Mouse (Mus musculus): ENCODE data around the gene Slc10a7. TPM values are rescaled to one million over a fixed set of nuclear protein-coding genes. Genes with fewer than 3 reads are reported as not detected.

Slc10a7 gene
- 3.9 TPM for polyA plus RNA-seq (2015; fragmentation: Illumina TruSeq; extraction: RNeasy Lipid Tissue Mini Kit (QIAGEN cat#74804); ENCODE audit: low read depth, low replicate concordance)

GRCm38 (mm10) chr8:78509273-78510031 is at the start of gene Slc10a7:
Gene Slc10a7 (plus strand): TSS chr8:78509346.

GRCm38 (mm10) chr8:78508719-78509272 is 350 bp upstream of the Slc10a7 start, which contains the start of gene Rbmxl1:
Gene Rbmxl1 (minus strand): TSS chr8:78508898.

Other genes starting within 250 kb of the Slc10a7 start
- gene Pou4f2, start 72.7 kb upstream of the Slc10a7 start, polyA plus RNA-seq (2015; fragmentation: Illumina TruSeq; extraction: RNeasy Lipid Tissue Mini Kit (QIAGEN cat#74804); ENCODE audit: low read depth, low replicate concordance), result 0.88 TPM
- 64.1 TPM for gene Rbmxl1, start 448 bp upstream of the Slc10a7 start, polyA plus RNA-seq (2015; fragmentation: Illumina TruSeq; extraction: RNeasy Lipid Tissue Mini Kit (QIAGEN cat#74804); ENCODE audit: low read depth, low replicate concordance)